Mouse (Mus musculus): Measurements from ENCODE around the gene Slc37a3.

DNA sequence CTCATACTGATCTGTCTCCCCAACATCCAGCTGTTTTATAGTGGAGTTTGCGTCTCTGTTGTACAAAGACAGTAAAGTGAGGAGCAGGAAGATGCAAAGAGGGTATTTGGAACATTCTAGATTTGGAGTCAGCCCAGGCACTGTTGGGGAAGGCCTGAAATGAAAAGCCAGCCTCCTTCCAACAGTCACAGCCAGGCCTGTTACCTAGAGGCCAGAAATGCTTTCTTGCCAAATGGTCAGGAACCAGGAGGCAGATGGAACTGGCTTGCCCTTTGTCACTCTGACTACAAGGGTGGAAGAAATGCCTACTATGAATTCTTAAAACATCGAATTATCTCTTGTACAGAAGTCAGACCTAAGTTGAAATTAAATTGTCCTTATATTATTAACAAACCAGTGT lies 12.5 kb upstream of the Slc37a3 start:
- no peak for TF ChIP-seq CTCF (IDR thresholded peaks at IDR 0.05; ENCODE audit: low read depth)
- no peak for TF ChIP-seq EP300 (IDR thresholded peaks at IDR 0.05; ENCODE audit: low read depth)

All from liver, embryonic 14.5 days (tissue).